Mouse (Mus musculus) liver, postnatal 0 days (tissue): ENCODE measurements at regions not wholly inside any gene's neighbourhood (a gene's known extent, or its start where the extent isn't known, plus 50 kb on each side); places are given as distances from the start of the nearest gene placed in this dataset.

Experiments used
- CTCF ChIP-seq: sonication (generic); IDR thresholded peaks from 2 replicates; pipeline ENCODE4 v1.5.1; 2016; ENCODE audit warnings: antibody characterized with exemption, low read depth
- EP300 ChIP-seq: IDR thresholded peaks from 2 replicates; pipeline ENCODE4 v1.6.1; 2016; ENCODE audit warnings: antibody characterized with exemption, low read depth, mild to moderate bottlenecking

DNA sequence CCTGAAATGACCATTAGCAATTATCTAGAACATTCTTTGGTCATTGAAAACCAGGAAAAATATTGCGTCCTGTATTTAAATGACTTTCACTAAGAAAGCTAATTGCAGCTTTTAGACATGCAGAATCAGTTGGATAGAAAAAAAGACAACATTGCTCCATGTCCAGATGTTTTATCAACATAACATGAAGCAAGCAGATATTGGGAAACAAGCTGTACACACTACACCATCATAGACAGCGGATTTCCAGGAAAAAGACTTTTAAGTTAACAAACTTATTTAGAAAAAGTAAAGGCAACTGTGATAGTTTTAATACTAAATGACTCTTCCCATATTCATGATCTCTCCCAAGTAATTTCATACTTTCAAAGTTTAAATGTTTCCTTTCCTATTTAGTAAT, 675.5 kb downstream of the Slc22a22 start:
- TF ChIP-seq EP300 = no peak
- no peak for TF ChIP-seq CTCF
